Mouse (Mus musculus) lung, embryonic 15.5 days (tissue): ENCODE results near the gene Phf2. TPM values are rescaled to one million over a fixed set of nuclear protein-coding genes. Genes with fewer than 3 reads are reported as not detected.

Experiments
- ATAC-seq: fragments of 200-750 bp; cut with Nextera tagmentation; 2 replicates; pipeline ENCODE4 v1.8.0; 2017; ENCODE audit warnings: moderate number of reproducible peaks, borderline replicate concordance; ENCODE audit not compliant: low FRiP score, low TSS enrichment; ENCODE audit errors: extremely low read depth
- H3K27ac ChIP-seq: fragments of 300-500 bp; sonication (generic); 2 replicates; pipeline ENCODE4 v1.5.1; 2015; ENCODE audit warnings: moderate library complexity, mild to moderate bottlenecking, inconsistent platforms
- H3K27me3 ChIP-seq: fragments of 300-500 bp; sonication (generic); 2 replicates; pipeline ENCODE4 v1.6.1; 2015; ENCODE audit warnings: inconsistent platforms
- H3K36me3 ChIP-seq: fragments of 300-500 bp; sonication (generic); 2 replicates; pipeline ENCODE4 v1.6.1; 2015; ENCODE audit warnings: inconsistent platforms
- H3K4me1 ChIP-seq: fragments of 300-500 bp; sonication (generic); 2 replicates; pipeline ENCODE4 v1.6.1; 2015; ENCODE audit warnings: inconsistent platforms
- H3K4me2 ChIP-seq: fragments of 300-500 bp; sonication (generic); 2 replicates; pipeline ENCODE4 v1.6.1; 2015; ENCODE audit warnings: inconsistent platforms, mild to moderate bottlenecking, moderate library complexity
- H3K4me3 ChIP-seq: fragments of 300-500 bp; sonication (generic); 2 replicates; pipeline ENCODE4 v1.5.1; 2015; ENCODE audit warnings: mild to moderate bottlenecking, inconsistent platforms
- H3K9ac ChIP-seq: fragments of 300-500 bp; sonication (generic); 2 replicates; pipeline ENCODE4 v1.6.1; 2015; ENCODE audit warnings: inconsistent platforms
- H3K9me3 ChIP-seq: fragments of 300-500 bp; sonication (generic); 2 replicates; pipeline ENCODE4 v1.6.1; 2016; ENCODE audit warnings: inconsistent platforms
- WGBS: fragments of 180-500 bp; shearing (Covaris S2); methylation state at CpG from one replicate; pipeline ENCODE4 v1.1.7; 2015; 5-methylcytosine and 5-hydroxymethylcytosine counted together
- polyA plus RNA-seq: library from polyadenylated mRNA; unstranded; fragments of >200 nt; fragmentation: Nextera tagmentation; extraction: Ambion mirVana; gene quantifications from 2 replicates; pipeline ENCODE4 v1.2.1, GENCODE M21; 2015

Gene Phf2
- polyA plus RNA-seq, 1 experiment from 2014 or later, result 8.3 TPM

DNA sequence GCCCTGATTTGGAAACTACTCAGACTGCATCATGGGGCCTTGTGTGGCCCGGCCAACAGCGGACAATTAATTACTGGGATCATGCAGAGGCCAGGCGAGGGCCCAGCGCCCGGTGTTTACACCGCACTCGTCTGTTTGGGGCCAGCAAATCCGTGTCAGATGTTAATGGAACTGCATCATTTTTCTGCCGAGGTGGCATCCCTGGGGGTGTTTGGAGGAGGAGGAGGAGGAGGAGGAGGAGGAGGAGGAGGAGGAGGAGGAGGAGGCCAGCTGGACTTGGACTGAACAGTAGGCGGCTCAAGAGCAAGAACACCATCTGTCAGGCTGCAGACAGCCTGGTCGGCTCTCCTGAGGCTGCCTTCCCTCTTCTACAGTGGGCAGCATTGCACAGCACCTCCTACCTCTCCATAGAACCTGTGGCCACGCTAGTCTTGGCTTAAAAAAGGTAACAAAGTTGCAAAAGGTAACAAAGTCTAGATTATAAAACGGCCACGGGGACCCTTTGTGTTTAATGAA, 72.6 kb downstream of the Phf2 start:
- Histone ChIP-seq H3K27me3 (peaks cover 5% of the 10 kb centered on the region; the same call in 1 of the 2 replicates), H3K9me3 (no peaks in the 10 kb centered on the region), H3K4me1 (peaks cover 7% of the 10 kb centered on the region), H3K9ac (no peak overlapping the region), H3K36me3 (peaks cover 21% of the 10 kb centered on the region), H3K27ac (no peak overlapping the region), H3K4me2 (no peak overlapping the region), H3K4me3 (no peak overlapping the region)
- WGBS, result 34% methylated on average over 13 of the region's 14 CpGs
- ATAC-seq, result peak; percentile 17; the same call in 1 of the 2 replicates

DNA sequence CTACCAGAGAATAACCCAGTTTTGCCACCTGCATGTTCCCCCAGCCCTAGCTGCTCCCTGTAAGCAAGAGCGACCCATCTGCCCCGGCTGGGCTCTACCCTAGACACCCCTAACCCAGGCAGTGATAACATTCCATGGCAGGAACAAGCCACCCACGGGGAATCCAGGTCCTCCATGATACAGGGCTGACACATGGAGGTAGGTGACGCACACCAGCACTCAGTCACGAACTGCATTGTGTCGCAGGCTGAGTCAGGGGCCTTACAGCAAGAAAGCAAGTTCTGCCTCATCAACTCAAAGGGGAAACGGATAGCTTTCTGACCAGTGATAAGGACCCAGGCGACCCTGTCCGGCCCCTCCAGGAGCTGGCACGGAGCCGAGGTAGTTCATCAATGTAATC, 74.0 kb downstream of the Phf2 start:
- Histone ChIP-seq H3K4me1 (peaks cover 7% of the 10 kb centered on the region), H3K4me2 (no peak overlapping the region), H3K9me3 (no peaks in the 10 kb centered on the region), H3K27ac (no peak overlapping the region), H3K36me3 (peaks cover 10% of the 10 kb centered on the region), H3K4me3 (no peak overlapping the region), H3K27me3 (peaks cover 5% of the 10 kb centered on the region; the same call in 1 of the 2 replicates), H3K9ac (no peak overlapping the region)
- 42% methylated on average over 11 of the region's 11 CpGs for WGBS
- no peak for ATAC-seq

DNA sequence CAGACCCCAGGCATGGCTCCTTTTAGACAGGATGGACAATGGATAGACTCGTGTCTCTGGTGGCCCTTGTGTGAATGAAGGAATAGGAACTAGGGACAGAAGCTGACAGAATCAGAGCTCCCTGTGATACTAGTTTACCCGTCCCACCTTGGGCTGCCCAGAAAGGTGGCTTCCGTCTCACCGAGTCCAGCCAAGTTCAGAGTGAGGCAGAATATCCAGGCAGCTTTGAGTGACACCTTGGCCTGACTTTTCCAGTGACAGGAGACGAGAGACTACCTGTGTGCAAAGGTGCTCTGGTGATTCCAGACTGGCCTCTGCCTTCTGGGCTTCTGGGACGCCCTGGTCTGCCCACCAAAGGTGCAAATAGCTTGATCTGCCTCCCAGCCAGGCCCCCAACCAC, 75.2 kb downstream of the Phf2 start:
- 79% methylated on average over 6 of the region's 6 CpGs for WGBS

DNA sequence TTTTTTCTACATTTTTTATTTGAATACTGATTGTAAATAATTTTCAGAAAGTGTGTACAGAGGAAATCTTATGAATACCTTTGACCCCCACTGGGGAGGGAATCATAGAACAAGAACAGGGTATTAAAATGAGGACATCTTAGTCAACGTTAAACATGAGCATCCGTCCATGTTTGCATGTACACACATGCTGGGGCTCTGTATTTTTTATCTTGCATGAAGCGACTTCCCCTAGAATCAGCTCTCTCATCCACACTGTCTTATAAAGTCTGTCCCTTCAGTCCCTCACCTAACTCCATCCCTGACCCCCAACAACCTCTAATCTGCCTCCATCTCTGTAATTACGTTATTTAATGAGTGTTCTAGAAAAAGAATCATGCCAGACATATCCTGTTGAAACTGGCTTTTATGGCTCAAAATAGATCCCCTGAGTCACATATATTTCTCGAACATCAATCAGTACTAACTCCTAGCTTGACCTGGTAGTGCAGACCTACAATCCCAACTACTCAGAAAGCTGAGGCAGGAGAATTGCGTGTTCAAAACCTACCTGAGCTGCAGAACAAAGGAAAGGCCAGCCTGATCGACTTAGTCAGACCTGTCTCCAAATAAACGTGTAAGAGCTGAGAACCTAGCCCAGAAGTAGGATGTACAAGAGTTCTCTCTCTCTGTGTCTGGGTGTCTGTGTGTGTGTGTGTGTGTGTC, 86.2 kb downstream of the Phf2 start:
- H3K4me1 ChIP-seq, result peaks cover 15% of the 10 kb centered on the region
- no peak overlapping the region for H3K4me2 ChIP-seq
- no peak for ATAC-seq
- H3K27me3 ChIP-seq, result no peaks in the 10 kb centered on the region
- no peak overlapping the region for H3K27ac ChIP-seq
- H3K9ac ChIP-seq, result no peak overlapping the region
- 73% methylated on average over 8 of the region's 8 CpGs for WGBS
- no peaks in the 10 kb centered on the region for H3K36me3 ChIP-seq
- H3K4me3 ChIP-seq, result no peak overlapping the region
- H3K9me3 ChIP-seq, result no peaks in the 10 kb centered on the region

More for the DNA sequence above, 75.2 kb downstream of the Phf2 start:
- no peak overlapping the region for H3K27ac ChIP-seq
- H3K4me3 ChIP-seq, result no peak overlapping the region
- H3K4me1 ChIP-seq, result peaks cover 7% of the 10 kb centered on the region
- H3K9me3 ChIP-seq, result no peaks in the 10 kb centered on the region
- peaks cover 5% of the 10 kb centered on the region; the same call in 1 of the 2 replicates for H3K27me3 ChIP-seq
- H3K36me3 ChIP-seq, result no peaks in the 10 kb centered on the region
- no peak overlapping the region for H3K9ac ChIP-seq
- no peak overlapping the region for H3K4me2 ChIP-seq
- no peak for ATAC-seq

DNA sequence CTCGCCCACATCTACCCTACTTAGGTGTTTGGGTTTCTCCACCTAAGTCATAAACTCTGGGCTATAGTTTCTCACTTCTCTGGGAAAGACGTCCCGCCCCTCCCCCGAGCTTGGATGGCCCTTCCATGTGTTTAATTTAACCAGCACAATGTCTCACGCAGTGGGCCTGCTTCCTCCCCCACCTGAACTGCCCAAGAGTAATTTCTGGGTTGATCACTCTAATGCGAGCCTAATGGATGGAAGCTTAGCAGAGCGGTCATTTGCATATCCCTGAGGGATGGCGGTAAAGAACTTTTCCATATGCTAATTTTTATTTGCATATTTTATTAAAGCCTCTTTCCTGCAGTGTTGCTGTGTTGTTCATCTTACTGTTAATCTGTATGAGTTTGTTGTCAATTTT, 86.8 kb downstream of the Phf2 start:
- no peak overlapping the region for H3K27ac ChIP-seq
- H3K36me3 ChIP-seq, result no peaks in the 10 kb centered on the region
- no peak overlapping the region for H3K9ac ChIP-seq
- no peak for ATAC-seq
- no peak overlapping the region for H3K4me3 ChIP-seq
- no peaks in the 10 kb centered on the region for H3K27me3 ChIP-seq
- H3K4me2 ChIP-seq, result no peak overlapping the region
- peaks cover 18% of the 10 kb centered on the region for H3K4me1 ChIP-seq
- 51% methylated on average over 8 of the region's 8 CpGs for WGBS
- H3K9me3 ChIP-seq, result no peaks in the 10 kb centered on the region

DNA sequence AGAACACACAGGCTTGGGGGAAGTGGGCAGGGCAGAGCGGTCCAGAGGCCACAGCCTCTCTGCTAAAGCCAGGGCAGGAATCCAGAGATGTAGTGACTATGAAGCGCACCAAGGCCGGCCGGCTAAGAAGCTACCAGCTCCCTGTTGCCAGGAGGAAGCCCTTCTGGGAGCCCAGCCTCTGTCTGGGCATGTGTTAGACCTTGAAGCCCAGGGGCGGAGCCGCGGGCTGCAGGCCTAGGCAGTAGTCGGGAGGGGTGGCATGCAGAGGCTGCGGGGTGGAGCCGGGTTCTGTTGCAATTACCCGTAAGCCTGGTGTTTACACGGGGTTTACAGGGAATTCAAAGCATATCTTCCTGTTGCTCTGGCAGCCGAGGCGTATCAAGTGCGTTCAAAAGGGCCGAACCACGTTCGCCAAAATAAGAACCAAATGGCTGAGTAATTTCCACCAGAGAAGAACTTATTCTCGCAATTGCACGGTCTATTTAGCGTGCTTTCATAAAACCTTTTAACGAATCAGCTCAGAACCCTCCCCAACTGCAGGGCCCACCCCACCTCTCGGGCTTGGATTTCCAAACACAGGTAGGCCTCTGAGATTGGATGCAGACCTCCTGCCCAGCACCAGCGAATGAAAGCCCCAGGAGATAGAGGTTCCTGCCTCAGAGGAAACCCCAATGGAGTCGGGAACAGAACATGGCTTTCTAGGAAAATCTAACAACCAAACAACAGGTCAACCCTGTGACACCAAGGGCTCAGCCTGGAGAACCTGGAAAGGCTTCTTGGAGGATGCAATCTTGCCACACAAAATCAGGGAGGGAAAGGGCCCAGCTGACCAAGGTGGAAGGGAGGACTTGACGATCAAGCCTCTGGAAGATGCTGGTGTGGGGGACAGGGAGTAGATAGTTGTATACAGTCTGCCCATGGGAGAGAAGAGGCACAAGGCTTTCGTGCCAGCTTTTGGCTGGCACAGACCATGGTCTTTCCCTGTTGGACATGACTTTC, 87.9 kb downstream of the Phf2 start:
- no peak overlapping the region for H3K27ac ChIP-seq
- H3K4me3 ChIP-seq, result no peak overlapping the region
- ATAC-seq, result no peak
- H3K4me1 ChIP-seq, result peaks cover 18% of the 10 kb centered on the region
- H3K9ac ChIP-seq, result no peak overlapping the region; the same call in 1 of the 2 replicates
- no peaks in the 10 kb centered on the region for H3K36me3 ChIP-seq
- peak overlapping the region; percentile 20; the same call in 1 of the 2 replicates for H3K4me2 ChIP-seq
- 43% methylated on average over 27 of the region's 27 CpGs for WGBS
- no peaks in the 10 kb centered on the region for H3K27me3 ChIP-seq
- H3K9me3 ChIP-seq, result no peaks in the 10 kb centered on the region

DNA sequence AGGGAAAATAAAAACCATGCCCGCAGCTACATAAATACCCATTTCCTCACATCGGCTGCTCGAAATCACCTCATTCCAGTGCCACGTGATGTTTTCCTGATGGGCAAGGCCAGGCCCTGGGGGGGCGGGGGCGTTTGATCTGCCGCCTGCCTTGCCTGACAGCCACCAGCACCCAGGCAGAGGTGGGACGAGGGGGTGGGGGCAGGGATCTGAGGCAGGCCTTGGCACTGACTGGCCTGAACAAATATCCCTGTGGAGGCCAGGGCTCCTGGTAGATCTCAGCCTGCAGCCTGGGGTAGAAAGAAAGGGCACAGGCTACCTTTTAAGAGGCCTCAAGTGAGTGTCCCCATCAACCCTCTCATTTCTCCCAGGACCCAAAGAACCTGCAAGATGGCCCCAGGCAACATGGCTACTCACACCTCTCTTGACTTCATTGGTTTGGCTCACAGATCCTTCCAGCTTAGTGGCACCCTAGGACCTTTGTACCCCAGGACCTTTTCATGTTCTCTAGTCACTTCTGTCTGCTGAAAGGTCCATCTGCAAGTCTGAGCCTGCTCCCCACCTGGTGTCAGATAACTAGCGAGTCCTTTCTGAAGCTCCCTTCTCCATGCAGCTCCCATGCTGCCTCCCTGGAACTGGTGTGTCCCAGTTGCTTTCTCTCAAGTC, 90.4 kb downstream of the Phf2 start:
- H3K9ac ChIP-seq, result no peak overlapping the region
- 48% methylated on average over 9 of the region's 9 CpGs for WGBS
- no peak overlapping the region for H3K4me3 ChIP-seq
- peak overlapping the region; percentile 66; the same call in 1 of the 2 replicates for H3K27ac ChIP-seq
- no peaks in the 10 kb centered on the region for H3K36me3 ChIP-seq
- peak; percentile 37; the same call in 1 of the 2 replicates for ATAC-seq
- no peaks in the 10 kb centered on the region for H3K9me3 ChIP-seq
- no peaks in the 10 kb centered on the region for H3K27me3 ChIP-seq
- H3K4me1 ChIP-seq, result peaks cover 18% of the 10 kb centered on the region
- no peak overlapping the region for H3K4me2 ChIP-seq

DNA sequence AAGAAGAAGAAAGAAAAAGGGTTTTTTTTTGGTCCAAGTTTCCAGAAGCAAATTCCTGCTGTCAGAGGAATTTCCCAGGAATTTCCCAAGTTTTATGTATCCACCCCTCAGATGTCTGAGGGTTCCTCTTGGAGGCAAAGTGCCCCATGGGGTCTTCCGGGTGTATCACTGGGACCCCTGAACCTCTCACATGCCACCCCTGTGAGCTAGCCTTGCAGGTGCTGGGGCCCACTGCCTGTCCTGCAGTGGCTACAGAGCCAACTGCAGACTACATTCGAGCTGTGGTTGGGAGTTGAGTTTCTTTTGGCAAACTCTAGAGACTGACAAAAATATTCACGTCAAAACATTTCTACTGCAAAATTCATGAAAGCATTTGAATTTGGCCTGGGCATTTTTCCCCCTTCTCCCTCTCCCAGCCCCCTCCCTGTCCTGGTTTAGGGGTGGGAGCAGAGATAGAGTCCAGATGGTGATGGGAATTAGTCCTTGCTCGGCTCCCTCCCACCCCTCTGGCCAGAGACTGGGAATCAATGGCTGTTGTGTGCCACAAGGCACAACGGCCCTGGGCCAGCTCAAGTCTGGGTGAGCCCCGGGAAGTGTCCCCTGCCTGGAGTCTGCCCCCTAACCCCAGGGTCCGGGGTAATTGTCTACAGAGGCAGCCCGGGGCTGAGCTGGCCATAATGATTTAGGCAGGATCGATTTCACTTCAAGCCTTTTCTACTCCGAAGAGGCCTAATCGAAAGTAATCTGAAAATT, 91.2 kb downstream of the Phf2 start:
- peak; percentile 70; the same call in 1 of the 2 replicates for ATAC-seq
- no peak overlapping the region for H3K4me3 ChIP-seq
- H3K4me2 ChIP-seq, result no peak overlapping the region
- no peaks in the 10 kb centered on the region for H3K36me3 ChIP-seq
- peak overlapping the region; percentile 66 for H3K27ac ChIP-seq
- H3K9ac ChIP-seq, result no peak overlapping the region
- 41% methylated on average over 11 of the region's 11 CpGs for WGBS
- no peaks in the 10 kb centered on the region for H3K9me3 ChIP-seq
- H3K4me1 ChIP-seq, result peaks cover 18% of the 10 kb centered on the region
- no peaks in the 10 kb centered on the region for H3K27me3 ChIP-seq

DNA sequence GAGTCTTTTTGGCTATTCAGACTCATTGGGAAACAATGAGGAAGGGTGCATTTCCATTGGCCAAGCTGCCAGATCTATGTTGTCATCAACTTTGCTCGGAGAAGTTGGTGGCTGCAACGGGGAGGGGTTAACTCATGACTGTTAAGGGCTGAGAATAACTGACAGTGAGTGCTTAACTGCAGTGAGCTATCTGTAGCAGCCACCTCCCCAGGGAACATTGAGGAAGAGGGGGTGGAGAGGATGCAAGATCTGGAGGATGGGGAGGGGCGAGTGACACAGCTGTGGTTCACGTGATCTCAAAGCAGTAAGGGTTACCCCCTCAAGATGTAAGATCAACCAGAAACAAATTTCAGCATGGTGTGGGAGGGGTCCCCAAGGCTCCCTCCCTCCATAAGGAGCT, 92.8 kb downstream of the Phf2 start:
- Histone ChIP-seq H3K27me3 (no peaks in the 10 kb centered on the region), H3K36me3 (no peaks in the 10 kb centered on the region), H3K27ac (no peak overlapping the region), H3K4me1 (peaks cover 23% of the 10 kb centered on the region), H3K4me3 (no peak overlapping the region), H3K9me3 (no peaks in the 10 kb centered on the region), H3K9ac (no peak overlapping the region), H3K4me2 (no peak overlapping the region)
- ATAC-seq, result no peak
- 55% methylated on average over 4 of the region's 4 CpGs for WGBS

DNA sequence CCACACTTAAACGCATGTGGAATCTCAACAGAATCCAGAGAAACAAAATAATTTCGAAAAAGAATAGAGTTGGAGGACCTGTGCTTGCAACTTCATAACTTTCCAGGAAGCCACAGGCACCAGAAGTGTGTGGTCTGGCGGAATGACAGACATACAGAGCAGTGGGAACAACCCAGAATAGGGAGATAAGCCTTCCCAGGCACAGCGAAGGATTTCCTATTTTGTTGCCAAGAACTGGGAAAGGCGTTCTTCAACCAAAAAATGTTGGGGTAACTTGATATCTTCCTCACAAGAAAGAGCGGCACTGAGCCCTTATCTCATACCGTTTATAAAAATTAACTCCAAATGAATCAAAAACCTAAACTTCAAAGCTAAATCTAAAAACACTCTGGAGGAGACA, 96.4 kb downstream of the Phf2 start:
- Histone ChIP-seq H3K27ac (no peak overlapping the region), H3K4me1 (peaks cover 6% of the 10 kb centered on the region; the same call in 1 of the 2 replicates), H3K9me3 (no peaks in the 10 kb centered on the region), H3K4me3 (no peak overlapping the region), H3K27me3 (no peaks in the 10 kb centered on the region), H3K4me2 (no peak overlapping the region), H3K36me3 (no peaks in the 10 kb centered on the region), H3K9ac (no peak overlapping the region)
- WGBS, result 23% methylated on average over 7 of the region's 7 CpGs
- no peak for ATAC-seq

DNA sequence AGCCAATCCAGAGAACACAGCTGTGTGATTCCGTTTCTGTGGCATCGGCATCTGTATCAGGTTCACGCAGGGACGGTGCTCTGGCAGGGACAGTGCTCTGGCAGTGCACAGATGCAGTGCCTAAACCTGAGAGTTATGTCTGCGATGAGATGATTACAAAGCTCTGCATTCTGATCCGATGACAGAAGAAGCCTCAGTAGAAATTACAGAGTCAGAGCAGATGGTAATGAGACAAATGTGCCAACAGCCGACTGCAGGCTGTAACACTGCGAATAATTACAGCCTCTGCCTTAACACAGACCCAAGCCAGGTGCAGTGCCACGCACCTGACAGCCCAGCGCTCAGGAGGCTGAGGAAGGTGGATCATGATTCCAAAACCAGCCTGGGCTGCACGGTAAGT, 102.8 kb downstream of the Phf2 start:
- H3K4me3 ChIP-seq, result no peak overlapping the region
- H3K27me3 ChIP-seq, result no peaks in the 10 kb centered on the region
- no peak overlapping the region for H3K27ac ChIP-seq
- H3K4me2 ChIP-seq, result no peak overlapping the region
- WGBS, result 79% methylated on average over 11 of the region's 11 CpGs
- no peak overlapping the region for H3K9ac ChIP-seq
- H3K4me1 ChIP-seq, result no peaks in the 10 kb centered on the region
- no peaks in the 10 kb centered on the region for H3K9me3 ChIP-seq
- no peak for ATAC-seq
- no peaks in the 10 kb centered on the region for H3K36me3 ChIP-seq
